Mouse (Mus musculus) ES-E14 (cell line): Measurements from ENCODE around the gene Zkscan6. TPM values are rescaled to one million over a fixed set of nuclear protein-coding genes. Genes with fewer than 3 reads are reported as not detected.

Experiments used
- DNase-seq: peaks from one replicate; pipeline ENCODE4 v3.0.0-alpha.2; 2013; ENCODE audit warnings: low read depth, low spot score
- H3K27ac ChIP-seq: 2 replicates; pipeline ENCODE4 v1.5.1; 2012; ENCODE audit warnings: low read depth, mild to moderate bottlenecking, low read length, moderate library complexity, mixed read lengths; ENCODE audit not compliant: poor library complexity, insufficient read depth, severe bottlenecking
- H3K36me3 ChIP-seq: 2 replicates; pipeline ENCODE4 v1.6.1; 2012; ENCODE audit warnings: mild to moderate bottlenecking, low read length, moderate library complexity, mixed read lengths; ENCODE audit not compliant: control insufficient read depth, poor library complexity, insufficient read depth, severe bottlenecking
- H3K4me1 ChIP-seq, 2 experiments: fragments of 150-350 bp in 1 of 2; sonication (generic) in 1 of 2; 2 replicates each; pipeline ENCODE4 v1.6.1; 2012; ENCODE audit warnings: low read length in 2 of 2, mild to moderate bottlenecking in 1 of 2, mixed read lengths in 1 of 2; ENCODE audit not compliant: control insufficient read depth in 2 of 2, insufficient read depth in 2 of 2, poor library complexity in 1 of 2
- H3K4me3 ChIP-seq, 2 experiments: fragments of 150-350 bp in 1 of 2; sonication (generic) in 1 of 2; 2 replicates each; pipeline ENCODE4 v1.5.1; 2012; ENCODE audit warnings: low read length in 2 of 2, low read depth in 1 of 2, mild to moderate bottlenecking in 1 of 2, mixed read lengths in 1 of 2; ENCODE audit not compliant: insufficient read depth in 1 of 2, poor library complexity in 1 of 2, severe bottlenecking in 1 of 2
- H3K9ac ChIP-seq: 2 replicates; pipeline ENCODE4 v1.6.1; 2012; ENCODE audit warnings: low read depth, mild to moderate bottlenecking, low read length, mixed read lengths; ENCODE audit not compliant: poor library complexity, insufficient read depth, severe bottlenecking
- H3K9me3 ChIP-seq: fragments of 150-350 bp; sonication (generic); 2 replicates; pipeline ENCODE4 v1.6.1; 2012; ENCODE audit warnings: low read depth, mild to moderate bottlenecking, low read length; ENCODE audit not compliant: control insufficient read depth, insufficient read depth
- CHD2 ChIP-seq: IDR thresholded peaks from 2 replicates; pipeline ENCODE4 v1.6.1; 2014; ENCODE audit warnings: mild to moderate bottlenecking, low read depth, low read length, inconsistent platforms
- HCFC1 ChIP-seq: IDR thresholded peaks from 2 replicates; pipeline ENCODE4 v1.6.1; 2012; ENCODE audit warnings: low read length, inconsistent platforms, borderline replicate concordance; ENCODE audit not compliant: insufficient read depth
- MAFK ChIP-seq: IDR thresholded peaks from 2 replicates; pipeline ENCODE4 v1.6.1; 2014; ENCODE audit warnings: mild to moderate bottlenecking, low read depth, low read length, inconsistent platforms; ENCODE audit not compliant: insufficient read depth
- ZC3H11A ChIP-seq: IDR thresholded peaks from 2 replicates; pipeline ENCODE4 v1.6.1; 2012; ENCODE audit warnings: low read depth, mild to moderate bottlenecking, inconsistent platforms, low read length, borderline replicate concordance
- ZNF384 ChIP-seq: IDR thresholded peaks from 2 replicates; pipeline ENCODE4 v1.6.1; 2012; ENCODE audit warnings: low read depth, low read length, inconsistent platforms
- in situ Hi-C, 2 experiments: fragments of 600-800 bp; cut with MboI; formaldehyde crosslinking; loops; one replicate each; pipeline ENCODE4 v1.15.1; 2025; ENCODE audit warnings: low sequenced_read_pairs in 2 of 2, inconsistent platforms in 1 of 2; ENCODE audit not compliant: unreplicated experiment in 2 of 2
- total RNA-seq: library from RNA; depleted of rRNA; stranded (reverse); fragments of 300-350 nt; gene quantifications from 2 replicates; pipeline ENCODE4 v1.2.3, GENCODE M21; 2012

Gene Zkscan6
- total RNA-seq, 1 experiment = 6.3 TPM

DNA sequence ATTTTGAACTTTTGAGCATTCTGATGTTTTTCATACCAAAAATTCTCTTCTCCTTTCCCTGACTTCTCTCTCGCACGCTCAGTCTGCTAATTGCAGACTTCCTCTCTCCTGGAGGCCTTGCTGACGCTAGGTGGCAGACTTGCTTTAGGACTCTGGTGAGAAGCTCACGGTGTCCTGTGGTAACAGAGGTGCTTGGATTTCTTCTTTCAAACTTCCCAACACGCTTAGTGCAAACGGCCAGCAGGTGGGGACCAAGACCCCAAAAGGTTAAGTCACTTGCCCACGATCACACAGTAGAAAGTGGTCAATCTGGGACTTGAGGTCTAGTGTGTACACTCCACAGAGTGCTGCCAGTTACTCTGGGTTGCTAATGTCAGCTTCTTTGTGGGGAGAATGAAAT lies 13.9 kb downstream of the Zkscan6 start:
- Histone ChIP-seq H3K4me1 (no peaks in the 10 kb centered on the region), H3K9me3 (no peaks in the 10 kb centered on the region), H3K4me3 (no peak overlapping the region), H3K36me3 (peaks cover 3% of the 10 kb centered on the region; the same call in 1 of the 2 replicates), H3K9ac (no peak overlapping the region), H3K27ac (no peak overlapping the region)
- DNase-seq = peak; percentile 65
- TF ChIP-seq ZC3H11A (peak; percentile 53; the same call in 1 of the 2 replicates), MAFK (no peak)
- in situ Hi-C loops = loop anchor here in 1 of 2 experiments (25.0 kb wide), 1 partner anchor 1216 kb away; the partner anchor contains the start of gene Tmem220

DNA sequence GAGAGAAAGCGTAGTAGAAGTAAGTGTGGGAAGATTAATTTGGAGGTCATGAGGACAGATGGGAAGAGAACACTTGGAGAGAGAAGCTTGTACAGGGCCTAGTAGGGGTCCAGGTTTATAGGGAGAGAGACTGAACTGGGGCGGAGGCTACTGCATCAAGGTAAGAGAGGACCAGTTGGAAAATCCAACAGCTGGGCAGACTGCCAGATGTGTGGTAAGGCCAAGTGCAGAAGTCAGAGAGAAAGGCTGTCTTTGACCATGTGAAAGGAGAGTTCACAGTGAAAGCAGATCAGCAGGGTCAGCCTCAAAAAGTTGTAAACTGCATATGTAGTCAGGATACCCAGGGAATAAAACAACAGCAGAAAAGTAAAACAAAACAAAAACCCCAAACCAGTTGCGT lies 17.6 kb downstream of the Zkscan6 start:
- TF ChIP-seq MAFK (no peak), ZC3H11A (no peak), HCFC1 (no peak), ZNF384 (no peak), CHD2 (no peak)
- no peak for DNase-seq
- Histone ChIP-seq H3K27ac (no peak overlapping the region), H3K4me3 (no peak overlapping the region), H3K9ac (no peak overlapping the region), H3K36me3 (peaks cover 6% of the 10 kb centered on the region; the same call in 1 of the 2 replicates), H3K4me1 (no peaks in the 10 kb centered on the region), H3K9me3 (no peaks in the 10 kb centered on the region)
- in situ Hi-C loops = loop anchor here in 1 of 2 experiments (25.0 kb wide), 1 partner anchor 1213 kb away; the partner anchor contains the start of gene Tmem220

DNA sequence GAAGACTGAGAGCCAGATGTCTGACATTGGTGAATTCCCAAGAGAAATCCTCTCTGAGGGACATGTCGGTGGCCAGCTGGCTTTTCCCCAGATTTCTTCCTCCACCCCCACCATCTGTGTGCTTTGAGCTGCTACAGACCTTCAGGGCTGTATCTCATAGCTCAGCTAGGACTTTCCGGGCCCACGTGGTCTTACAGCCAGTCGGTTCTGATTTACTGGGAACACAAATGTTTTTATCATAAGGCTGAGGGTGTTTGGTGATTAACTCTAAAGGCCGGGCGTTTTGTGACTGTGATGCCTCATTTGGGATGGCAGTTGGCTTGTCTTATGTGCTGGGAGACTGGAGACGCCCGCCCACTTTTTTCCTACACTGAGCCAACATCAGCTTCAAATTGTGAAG lies 32.0 kb downstream of the Zkscan6 start:
- no peak overlapping the region for H3K27ac ChIP-seq
- no peaks in the 10 kb centered on the region for H3K9me3 ChIP-seq
- DNase-seq = no peak

DNA sequence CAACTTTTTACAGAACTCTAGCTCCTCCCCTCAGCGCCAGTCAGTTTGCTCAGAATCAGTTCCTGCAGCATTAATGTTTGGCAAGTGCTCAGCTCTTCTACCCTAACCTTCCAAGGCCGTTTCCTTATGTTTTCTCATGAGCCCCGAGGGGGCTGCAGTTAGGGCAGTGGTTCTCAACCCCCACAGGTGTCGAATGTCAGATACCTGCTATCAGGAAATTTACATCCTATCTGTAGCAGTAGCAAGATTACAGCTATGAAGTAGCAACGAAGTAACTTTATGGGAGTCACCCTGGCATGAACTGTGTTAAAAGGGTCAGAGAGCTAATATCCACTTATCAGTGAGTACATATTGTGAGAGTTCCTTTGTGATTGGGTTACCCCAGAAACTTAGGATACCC lies 39.5 kb downstream of the Zkscan6 start:
- H3K27ac ChIP-seq = no peak overlapping the region
- H3K9ac ChIP-seq = no peak overlapping the region
- in situ Hi-C loops = no loop called here
- TF ChIP-seq ZNF384 (no peak), MAFK (no peak), HCFC1 (no peak)
- H3K4me3 ChIP-seq = no peak overlapping the region
- no peaks in the 10 kb centered on the region for H3K36me3 ChIP-seq
- no peaks in the 10 kb centered on the region for H3K4me1 ChIP-seq
- no peaks in the 10 kb centered on the region for H3K9me3 ChIP-seq
- no peak for DNase-seq

More for the DNA sequence above, 32.0 kb downstream of the Zkscan6 start:
- Histone ChIP-seq H3K4me1 (no peaks in the 10 kb centered on the region), H3K4me3 (no peak overlapping the region), H3K36me3 (no peaks in the 10 kb centered on the region), H3K9ac (no peak overlapping the region)
- TF ChIP-seq HCFC1 (no peak), ZNF384 (no peak), MAFK (no peak), CHD2 (no peak), ZC3H11A (no peak)
- in situ Hi-C loops = no loop called here

DNA sequence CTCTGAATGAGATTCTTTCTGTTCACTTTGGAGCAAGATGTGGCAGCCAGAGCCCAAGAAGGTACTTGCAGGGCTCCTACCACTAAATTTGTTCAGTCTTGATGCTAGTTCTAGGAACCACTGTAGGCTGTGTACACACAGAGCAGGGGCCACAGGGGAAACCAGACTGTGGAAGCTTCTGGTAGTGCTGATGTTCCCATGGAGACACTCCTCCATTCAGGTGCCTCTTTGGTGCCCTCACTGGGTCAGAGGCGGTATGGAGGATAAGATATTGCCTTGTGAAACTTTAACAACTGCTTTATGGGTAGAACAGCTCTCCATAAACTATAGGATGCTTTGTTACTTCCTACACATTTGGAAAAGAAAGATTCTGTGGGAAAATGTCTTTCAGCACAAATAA lies 45.1 kb downstream of the Zkscan6 start:
- Histone ChIP-seq H3K4me3 (no peak overlapping the region), H3K36me3 (no peaks in the 10 kb centered on the region), H3K4me1 (no peaks in the 10 kb centered on the region), H3K9ac (no peak overlapping the region), H3K9me3 (no peaks in the 10 kb centered on the region), H3K27ac (no peak overlapping the region)
- in situ Hi-C loops = no loop called here
- no peak for TF ChIP-seq CHD2
- no peak for TF ChIP-seq ZNF384
- TF ChIP-seq ZC3H11A = no peak
- TF ChIP-seq HCFC1 = no peak
- TF ChIP-seq MAFK = no peak
- peak; percentile 27 for DNase-seq
